Mouse (Mus musculus) intestine, embryonic 15.5 days (tissue): ENCODE results near the gene Gmpr2. TPM values are rescaled to one million over a fixed set of nuclear protein-coding genes. Genes with fewer than 3 reads are reported as not detected.

Source experiments
- ATAC-seq: fragments of 200-750 bp; cut with Nextera tagmentation; 2 replicates; pipeline ENCODE4 v1.8.0; 2017; ENCODE audit warnings: moderate TSS enrichment, moderate library complexity
- H3K27ac ChIP-seq: fragments of 300-500 bp; sonication (generic); 2 replicates; pipeline ENCODE4 v1.5.1; 2015; ENCODE audit warnings: mild to moderate bottlenecking, inconsistent platforms
- H3K27me3 ChIP-seq: fragments of 300-500 bp; sonication (generic); replicated peaks from 2 replicates; pipeline ENCODE4 v1.6.1; 2015; ENCODE audit warnings: inconsistent platforms
- H3K36me3 ChIP-seq: fragments of 300-500 bp; sonication (generic); 2 replicates; pipeline ENCODE4 v1.6.1; 2015; ENCODE audit warnings: inconsistent platforms
- H3K4me1 ChIP-seq: fragments of 300-500 bp; sonication (generic); replicated peaks from 2 replicates; pipeline ENCODE4 v1.6.1; 2015; ENCODE audit warnings: inconsistent platforms
- H3K4me2 ChIP-seq: fragments of 300-500 bp; sonication (generic); replicated peaks from 2 replicates; pipeline ENCODE4 v1.6.1; 2015; ENCODE audit warnings: mild to moderate bottlenecking, inconsistent platforms
- H3K4me3 ChIP-seq: fragments of 300-500 bp; sonication (generic); replicated peaks from 2 replicates; pipeline ENCODE4 v1.5.1; 2015; ENCODE audit warnings: inconsistent platforms
- H3K9ac ChIP-seq: fragments of 300-500 bp; sonication (generic); 2 replicates; pipeline ENCODE4 v1.6.1; 2015; ENCODE audit warnings: inconsistent platforms
- H3K9me3 ChIP-seq: fragments of 300-500 bp; sonication (generic); 2 replicates; pipeline ENCODE4 v1.6.1; 2016; ENCODE audit warnings: inconsistent platforms
- WGBS: fragments of 180-500 bp; shearing (Covaris S2); methylation state at CpG from one replicate; pipeline ENCODE4 v1.1.7; 2015; 5-methylcytosine and 5-hydroxymethylcytosine counted together
- polyA plus RNA-seq: library from polyadenylated mRNA; unstranded; fragments of >200 nt; fragmentation: Nextera tagmentation; extraction: Ambion mirVana; gene quantifications from 2 replicates; pipeline ENCODE4 v1.2.1, GENCODE M21; 2015

Gene Gmpr2
- polyA plus RNA-seq, 1 experiment from 2014 or later = 58.7 TPM

- no peak overlapping the region for H3K27ac ChIP-seq
- peaks cover 21% of the 10 kb centered on the region for H3K36me3 ChIP-seq
- peak overlapping the region; percentile 76 for H3K4me3 ChIP-seq
- H3K9ac ChIP-seq = peak overlapping the region; percentile 76
- H3K27me3 ChIP-seq = no peaks in the 10 kb centered on the region
- 14% methylated on average over 3 of the region's 3 CpGs for WGBS
- ATAC-seq = peak; percentile 27
- H3K9me3 ChIP-seq = no peaks in the 10 kb centered on the region
- peak overlapping the region; percentile 83 for H3K4me2 ChIP-seq
- peaks cover 8% of the 10 kb centered on the region for H3K4me1 ChIP-seq
Observed at GRCm38 (mm10) chr14:55682118-55682493, 10.4 kb downstream of the Gmpr2 start.

GRCm38 (mm10) chr14:55689433-55689832 lies 17.7 kb downstream of the Gmpr2 start:
- H3K4me3 ChIP-seq = no peak overlapping the region
- H3K9me3 ChIP-seq = no peaks in the 10 kb centered on the region
- WGBS = 70% methylated on average over 10 of the region's 10 CpGs

GRCm38 (mm10) chr14:55697226-55697625 lies 25.5 kb downstream of the Gmpr2 start:
- no peak overlapping the region for H3K4me3 ChIP-seq
- WGBS = 79% methylated on average over 4 of the region's 4 CpGs
- H3K9me3 ChIP-seq = no peaks in the 10 kb centered on the region
- no peak for ATAC-seq
- H3K27ac ChIP-seq = no peak overlapping the region
- H3K9ac ChIP-seq = no peak overlapping the region
- H3K4me1 ChIP-seq = no peaks in the 10 kb centered on the region
- H3K27me3 ChIP-seq = no peaks in the 10 kb centered on the region
- no peak overlapping the region for H3K4me2 ChIP-seq
- H3K36me3 ChIP-seq = no peaks in the 10 kb centered on the region

More at GRCm38 (mm10) chr14:55689433-55689832, 17.7 kb downstream of the Gmpr2 start:
- ATAC-seq = no peak
- no peak overlapping the region for H3K27ac ChIP-seq
- no peaks in the 10 kb centered on the region for H3K36me3 ChIP-seq
- no peaks in the 10 kb centered on the region for H3K4me1 ChIP-seq
- H3K9ac ChIP-seq = no peak overlapping the region
- H3K27me3 ChIP-seq = no peaks in the 10 kb centered on the region
- no peak overlapping the region for H3K4me2 ChIP-seq

GRCm38 (mm10) chr14:55701131-55701530 lies 29.4 kb downstream of the Gmpr2 start:
- no peaks in the 10 kb centered on the region for H3K27me3 ChIP-seq
- H3K27ac ChIP-seq = no peak overlapping the region
- H3K9ac ChIP-seq = no peak overlapping the region
- no peak for ATAC-seq
- H3K4me1 ChIP-seq = no peaks in the 10 kb centered on the region
- 66% methylated on average over 9 of the region's 9 CpGs for WGBS
- H3K36me3 ChIP-seq = no peaks in the 10 kb centered on the region
- H3K9me3 ChIP-seq = no peaks in the 10 kb centered on the region
- H3K4me3 ChIP-seq = no peak overlapping the region
- no peak overlapping the region for H3K4me2 ChIP-seq

- Histone ChIP-seq H3K4me3 (no peak overlapping the region), H3K36me3 (no peaks in the 10 kb centered on the region), H3K27ac (no peak overlapping the region), H3K4me2 (no peak overlapping the region), H3K9ac (no peak overlapping the region), H3K9me3 (no peaks in the 10 kb centered on the region), H3K4me1 (no peaks in the 10 kb centered on the region), H3K27me3 (no peaks in the 10 kb centered on the region)
- no peak for ATAC-seq
- 49% methylated on average over 6 of the region's 6 CpGs for WGBS
Observed at GRCm38 (mm10) chr14:55702761-55703160, 31.0 kb downstream of the Gmpr2 start.

- H3K27ac ChIP-seq = no peak overlapping the region
- no peaks in the 10 kb centered on the region for H3K4me1 ChIP-seq
- H3K9me3 ChIP-seq = no peaks in the 10 kb centered on the region
- H3K4me3 ChIP-seq = no peak overlapping the region
- 87% methylated on average over 8 of the region's 8 CpGs for WGBS
- ATAC-seq = no peak
- no peak overlapping the region for H3K4me2 ChIP-seq
- H3K27me3 ChIP-seq = no peaks in the 10 kb centered on the region
- no peak overlapping the region for H3K9ac ChIP-seq
- no peaks in the 10 kb centered on the region for H3K36me3 ChIP-seq
Observed at GRCm38 (mm10) chr14:55706051-55706600, 34.4 kb downstream of the Gmpr2 start.

GRCm38 (mm10) chr14:55707397-55707796 lies 35.7 kb downstream of the Gmpr2 start:
- Histone ChIP-seq H3K9ac (no peak overlapping the region), H3K4me1 (no peaks in the 10 kb centered on the region), H3K36me3 (no peaks in the 10 kb centered on the region), H3K27me3 (peaks cover 1% of the 10 kb centered on the region; the same call in 1 of the 2 replicates), H3K4me2 (no peak overlapping the region), H3K27ac (no peak overlapping the region), H3K9me3 (no peaks in the 10 kb centered on the region), H3K4me3 (no peak overlapping the region)
- 78% methylated on average over 5 of the region's 5 CpGs for WGBS
- ATAC-seq = no peak

DNA sequence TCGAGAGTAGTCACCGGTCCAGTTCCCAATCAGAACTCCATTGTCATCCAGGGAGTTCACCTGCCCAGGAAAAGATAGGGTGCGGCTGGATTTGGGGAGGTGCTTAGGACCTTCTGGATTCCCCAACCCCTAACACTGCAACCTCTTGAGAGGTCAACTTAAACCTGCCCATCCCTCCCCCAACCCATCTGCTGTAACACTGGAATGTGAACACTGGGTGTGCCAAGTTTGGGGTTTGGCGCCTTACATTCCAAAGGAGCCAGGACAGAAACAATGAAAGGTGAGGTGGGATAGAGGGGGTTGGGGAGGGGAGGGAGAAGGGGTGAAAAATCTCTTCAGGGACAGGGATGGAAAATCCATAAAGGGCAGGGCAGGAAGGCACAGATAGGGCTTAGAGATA lies 37.8 kb downstream of the Gmpr2 start:
- no peak overlapping the region for H3K4me2 ChIP-seq
- no peaks in the 10 kb centered on the region for H3K36me3 ChIP-seq
- no peaks in the 10 kb centered on the region for H3K9me3 ChIP-seq
- no peak overlapping the region for H3K9ac ChIP-seq
- WGBS = 85% methylated on average over 4 of the region's 4 CpGs
- peaks cover 13% of the 10 kb centered on the region for H3K4me1 ChIP-seq
- ATAC-seq = no peak
- H3K27ac ChIP-seq = no peak overlapping the region
- H3K4me3 ChIP-seq = no peak overlapping the region
- peaks cover 4% of the 10 kb centered on the region; the same call in 1 of the 2 replicates for H3K27me3 ChIP-seq

- no peak for ATAC-seq
- Histone ChIP-seq H3K27ac (no peak overlapping the region), H3K4me2 (no peak overlapping the region)
Observed at GRCm38 (mm10) chr14:55711786-55712185, 40.0 kb downstream of the Gmpr2 start.

DNA sequence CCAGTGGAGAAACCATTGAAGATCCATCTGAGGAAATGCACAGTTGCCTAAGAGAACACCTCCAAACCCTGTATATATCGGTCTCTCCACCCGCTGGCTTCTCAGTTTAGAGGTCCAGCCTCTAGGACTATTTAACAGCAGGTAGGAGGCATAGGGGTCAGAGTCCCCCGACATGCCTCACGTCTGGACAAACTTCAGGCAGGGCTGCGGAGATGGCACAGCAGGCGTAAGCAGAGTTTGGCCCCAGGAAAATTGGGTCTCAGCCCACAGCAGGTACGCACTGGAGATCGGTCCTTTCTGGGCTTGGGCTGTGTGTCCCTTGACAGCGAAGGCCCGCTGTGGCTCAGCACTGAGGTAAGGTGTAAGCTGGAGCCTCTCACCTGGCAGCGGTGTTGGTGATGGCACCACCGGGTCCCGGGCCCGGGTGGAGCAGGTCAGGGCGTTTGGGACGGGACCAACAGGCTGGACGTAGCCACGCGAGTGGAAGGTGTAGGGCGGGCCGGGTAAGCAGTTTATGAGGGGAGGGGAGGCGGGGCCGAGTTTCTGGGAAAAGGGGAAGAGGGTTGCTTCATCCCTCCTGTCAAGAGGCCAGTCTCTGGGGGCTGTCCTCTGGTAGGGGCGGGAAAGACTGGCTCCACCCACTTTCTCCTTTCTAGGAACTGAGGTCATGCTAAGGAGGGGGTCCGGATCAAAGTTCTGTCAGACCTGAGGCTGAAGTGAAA lies 41.4 kb downstream of the Gmpr2 start:
- H3K27ac ChIP-seq = no peak overlapping the region

More at GRCm38 (mm10) chr14:55711786-55712185, 40.0 kb downstream of the Gmpr2 start:
- Histone ChIP-seq H3K4me1 (peaks cover 13% of the 10 kb centered on the region), H3K9me3 (no peaks in the 10 kb centered on the region), H3K27me3 (peaks cover 4% of the 10 kb centered on the region; the same call in 1 of the 2 replicates), H3K9ac (no peak overlapping the region), H3K4me3 (no peak overlapping the region), H3K36me3 (no peaks in the 10 kb centered on the region)
- 77% methylated on average over 7 of the region's 7 CpGs for WGBS

GRCm38 (mm10) chr14:55713729-55714122 lies 42.0 kb downstream of the Gmpr2 start, which contains the start of gene Tgm1:
TSS of gene Tgm1 (minus strand) at chr14:55713926.
- peak within 1 kb of the TSS; percentile 23 for H3K4me3 ChIP-seq
- H3K27ac ChIP-seq = no peak within 1 kb of the TSS
- peak within 1 kb of the TSS; percentile 72 for H3K4me2 ChIP-seq
- 25% methylated on average over 4 of the region's 4 CpGs for WGBS
- peaks cover 4% of the 10 kb centered on the region; the same call in 1 of the 2 replicates for H3K27me3 ChIP-seq
- H3K9ac ChIP-seq = peak within 1 kb of the TSS; percentile 34
- peak; percentile 52 for ATAC-seq
- 0 out of 2 replicates have a peak, but pooled peaks cover 4% of the 10 kb centered on the region for H3K36me3 ChIP-seq
- peaks cover 13% of the 10 kb centered on the region for H3K4me1 ChIP-seq
- no peaks in the 10 kb centered on the region for H3K9me3 ChIP-seq

More for the DNA sequence above, 41.4 kb downstream of the Gmpr2 start:
- H3K4me1 ChIP-seq = peaks cover 13% of the 10 kb centered on the region
- H3K36me3 ChIP-seq = 0 out of 2 replicates have a peak, but pooled peaks cover 1% of the 10 kb centered on the region
- H3K9ac ChIP-seq = peak overlapping the region; percentile 34
- peak overlapping the region; percentile 72 for H3K4me2 ChIP-seq
- peak; percentile 74 for ATAC-seq
- H3K9me3 ChIP-seq = no peaks in the 10 kb centered on the region
- peak overlapping the region; percentile 23 for H3K4me3 ChIP-seq
- 10% methylated on average over 25 of the region's 25 CpGs for WGBS
- H3K27me3 ChIP-seq = peaks cover 4% of the 10 kb centered on the region; the same call in 1 of the 2 replicates

- H3K4me2 ChIP-seq = no peak overlapping the region
- ATAC-seq = peak; percentile 32
- H3K9me3 ChIP-seq = no peaks in the 10 kb centered on the region
- H3K4me1 ChIP-seq = peaks cover 13% of the 10 kb centered on the region
- H3K27ac ChIP-seq = no peak overlapping the region
- no peak overlapping the region for H3K9ac ChIP-seq
- 25% methylated on average over 6 of the region's 6 CpGs for WGBS
- peaks cover 4% of the 10 kb centered on the region; the same call in 1 of the 2 replicates for H3K27me3 ChIP-seq
- 0 out of 2 replicates have a peak, but pooled peaks cover 4% of the 10 kb centered on the region for H3K36me3 ChIP-seq
- H3K4me3 ChIP-seq = no peak overlapping the region
Observed at GRCm38 (mm10) chr14:55714893-55715292, 43.2 kb downstream of the Gmpr2 start.
